In genomic region chr8:85958391-85958790, GRCm38 (mm10) we compare ENCODE assay signal across 17 mouse cellular contexts.
"Had no signal": no experiment of that assay in that cellular context is flagged by ENCODE, and none has a peak within 500 bp of the region (broad histone marks: within the 10 kb centered on the region; RNA-seq: fewer than 3 reads in every experiment).

No protein-coding gene starts in this region.

- DNase-seq: retina, postnatal 1 day; right cerebral cortex, adult 18-20 months; right cerebral cortex, postnatal 14 days; right cerebral cortex, postnatal 25 days; right cerebral cortex, postnatal 4 days; spleen, adult 18-20 months; thymus, adult 18-20 months; thymus, adult 2 months; thymus, postnatal 14 days; thymus, postnatal 25 days; thymus, postnatal 36 days; thymus, postnatal 4 days had no signal

- H3K36me3 ChIP-seq: neural tube, embryonic 12.5 days; neural tube, embryonic 15.5 days; stomach, embryonic 15.5 days had no signal

- H3K9ac ChIP-seq: neural tube, embryonic 12.5 days; neural tube, embryonic 13.5 days; neural tube, embryonic 15.5 days; stomach, embryonic 15.5 days had no signal

- H3K27me3 ChIP-seq: neural tube, embryonic 12.5 days; neural tube, embryonic 13.5 days; neural tube, embryonic 15.5 days; stomach, embryonic 15.5 days had no signal

- H3K4me3 ChIP-seq: neural tube, embryonic 12.5 days; neural tube, embryonic 13.5 days; neural tube, embryonic 15.5 days; stomach, embryonic 15.5 days had no signal

- H3K27ac ChIP-seq: neural tube, embryonic 12.5 days; neural tube, embryonic 13.5 days; neural tube, embryonic 15.5 days; stomach, embryonic 15.5 days; stomach, postnatal 0 days had no signal

- H3K4me1 ChIP-seq: neural tube, embryonic 12.5 days; neural tube, embryonic 13.5 days; neural tube, embryonic 15.5 days; stomach, embryonic 15.5 days had no signal
